In genomic region chr13:46413588-46413987, GRCm38 (mm10) we compare ENCODE assay signal across 16 mouse cellular contexts. TPM values are rescaled to one million over a fixed set of nuclear protein-coding genes. Genes with fewer than 3 reads are reported as not detected.
A peak's percentile ranks its signal among the peaks of the same experiment; 100 is the strongest.
DNase-seq lines count a peak whose midpoint lies in the region; ATAC-seq and TF ChIP-seq lines count a peak whose summit lies in the region.
"Had no signal": no experiment of that assay in that cellular context is flagged by ENCODE, and none has a peak within 500 bp of the region (broad histone marks: within the 10 kb centered on the region; RNA-seq: fewer than 3 reads in every experiment).

No protein-coding gene starts in this region.

- H3K9ac ChIP-seq in heart, embryonic 12.5 days = peak overlapping the region; percentile 72; the same call in 1 of the 2 replicates
- no peak overlapping the region for H3K9ac ChIP-seq in forebrain, postnatal 0 days
- H3K9ac ChIP-seq: hindbrain, embryonic 15.5 days; limb, embryonic 15.5 days; lung, embryonic 14.5 days; neural tube, embryonic 13.5 days had no signal

- no peak overlapping the region for H3K27ac ChIP-seq in cerebellum, adult 2 months (ENCODE audit: insufficient read depth, low read length)
- peak overlapping the region; percentile 94 for H3K27ac ChIP-seq in heart, embryonic 12.5 days (ENCODE audit: poor library complexity, severe bottlenecking)
- no peak overlapping the region for H3K27ac ChIP-seq in midbrain, embryonic 10.5 days (replicated peaks)
- H3K27ac ChIP-seq in forebrain, postnatal 0 days (ENCODE audit: low read depth, low read length) = no peak overlapping the region
- H3K27ac ChIP-seq: hindbrain, embryonic 15.5 days; limb, embryonic 15.5 days; neural tube, embryonic 13.5 days had no signal

- peak; percentile 63; the same call in 1 of the 2 replicates for ATAC-seq in heart, embryonic 12.5 days (ENCODE audit: insufficient number of reproducible peaks, low FRiP score)
- no peak for ATAC-seq in forebrain, postnatal 0 days
- ATAC-seq: midbrain, embryonic 16.5 days had no signal

- no peaks in the 10 kb centered on the region for H3K4me1 ChIP-seq in cerebellum, adult 2 months (ENCODE audit: control insufficient read depth, insufficient read depth, low read length)
- peaks cover 15% of the 10 kb centered on the region for H3K4me1 ChIP-seq in heart, embryonic 12.5 days (replicated peaks)
- peaks cover 6% of the 10 kb centered on the region for H3K4me1 ChIP-seq in midbrain, embryonic 10.5 days
- no peaks in the 10 kb centered on the region for H3K4me1 ChIP-seq in forebrain, postnatal 0 days (ENCODE audit: insufficient read depth)

- TF ChIP-seq POLR2A in cerebellum, adult 2 months (IDR thresholded peaks at IDR 0.05; ENCODE audit: borderline replicate concordance, insufficient read depth, low read length) = no peak

- TF ChIP-seq CTCF in cerebellum, adult 2 months (IDR thresholded peaks at IDR 0.05; ENCODE audit: borderline replicate concordance, insufficient read depth, low read depth, low read length) = no peak
- TF ChIP-seq CTCF in forebrain, postnatal 0 days (IDR thresholded peaks at IDR 0.05; ENCODE audit: low read depth) = no peak

- H3K4me2 ChIP-seq in heart, embryonic 12.5 days = peak overlapping the region; percentile 57
- H3K4me2 ChIP-seq in forebrain, postnatal 0 days (ENCODE audit: low read depth) = no peak overlapping the region
- H3K4me2 ChIP-seq: hindbrain, embryonic 15.5 days; limb, embryonic 15.5 days; lung, embryonic 14.5 days; neural tube, embryonic 13.5 days had no signal

- H3K9me3 ChIP-seq in heart, embryonic 12.5 days (replicated peaks) = no peaks in the 10 kb centered on the region
- H3K9me3 ChIP-seq in midbrain, embryonic 10.5 days (replicated peaks) = no peaks in the 10 kb centered on the region
- H3K9me3 ChIP-seq in forebrain, postnatal 0 days (ENCODE audit: low read length) = no peaks in the 10 kb centered on the region
- H3K9me3 ChIP-seq: hindbrain, embryonic 15.5 days; limb, embryonic 15.5 days; neural tube, embryonic 13.5 days had no signal

- WGBS in cerebellum, adult 2 months = 19% methylated on average over 10 of the region's 10 CpGs
- WGBS in heart, embryonic 12.5 days = 42% methylated on average over 10 of the region's 10 CpGs
- 80% methylated on average over 10 of the region's 10 CpGs for WGBS in midbrain, embryonic 10.5 days
- WGBS in forebrain, postnatal 0 days = 61% methylated on average over 10 of the region's 10 CpGs

- DNase-seq in cerebellum, adult 2 months = peak; percentile 14 to 25
- DNase-seq in cerebellum, adult 9-10 months = no peak
- peak; percentile 13 for DNase-seq in thymus, postnatal 14 days
- DNase-seq in thymus, postnatal 36 days = no peak
- DNase-seq in skeletal muscle tissue, adult 2 months (ENCODE audit: low read depth, low spot score) = peak; percentile 93
- DNase-seq in midbrain, embryonic 10.5 days (ENCODE audit: low spot score) = no peak
- DNase-seq in forebrain, postnatal 0 days = no peak
- DNase-seq: cerebellum, adult 8-10 months; kidney, adult 18-20 months; lung, embryonic 14.5 days had no signal

- H3K36me3 ChIP-seq in heart, embryonic 12.5 days = no peaks in the 10 kb centered on the region
- H3K36me3 ChIP-seq in midbrain, embryonic 10.5 days = no peaks in the 10 kb centered on the region
- H3K36me3 ChIP-seq in forebrain, postnatal 0 days (ENCODE audit: insufficient read depth) = no peaks in the 10 kb centered on the region
- H3K36me3 ChIP-seq: hindbrain, embryonic 15.5 days; limb, embryonic 15.5 days; neural tube, embryonic 13.5 days had no signal

- H3K4me3 ChIP-seq in cerebellum, adult 2 months (replicated peaks; ENCODE audit: insufficient read depth, low read depth, low read length) = no peak overlapping the region
- H3K4me3 ChIP-seq in heart, embryonic 12.5 days = peak overlapping the region; percentile 12
- no peak overlapping the region for H3K4me3 ChIP-seq in midbrain, embryonic 10.5 days
- H3K4me3 ChIP-seq in forebrain, postnatal 0 days (ENCODE audit: low read depth, low read length) = no peak overlapping the region
- H3K4me3 ChIP-seq: hindbrain, embryonic 15.5 days; limb, embryonic 15.5 days; neural tube, embryonic 13.5 days had no signal

- no peaks in the 10 kb centered on the region for H3K27me3 ChIP-seq in cerebellum, adult 2 months (ENCODE audit: control insufficient read depth, insufficient read depth, low read length)
- no peaks in the 10 kb centered on the region for H3K27me3 ChIP-seq in heart, embryonic 12.5 days (replicated peaks)
- H3K27me3 ChIP-seq in midbrain, embryonic 10.5 days (ENCODE audit: low read depth, poor library complexity, severe bottlenecking) = peaks cover 13% of the 10 kb centered on the region; the same call in 1 of the 2 replicates
- H3K27me3 ChIP-seq in forebrain, postnatal 0 days (ENCODE audit: insufficient read depth, low read length) = no peaks in the 10 kb centered on the region
- H3K27me3 ChIP-seq: hindbrain, embryonic 15.5 days had no signal

RNA-seq across cellular contexts. Expression of gene Rbm24, which starts 4.6 kb away (rescaled TPM):
- polyA plus RNA-seq in cerebellum, adult 2 months (2012; rRNA removed) = 5.0 and 5.2 TPM in 2 replicates
- polyA plus RNA-seq in heart, embryonic 12.5 days (2016; fragmentation: Nextera tagmentation; extraction: Ambion mirVana) = 73.3 and 73.4 TPM in 2 replicates
- polyA plus RNA-seq in midbrain, embryonic 10.5 days (2016; fragmentation: Nextera tagmentation; extraction: Ambion mirVana) = 1.9 and 2.1 TPM in 2 replicates
- 29.8 and 32.6 TPM in 2 replicates for total RNA-seq in forebrain, postnatal 0 days (2014; rRNA removed)
- 5.6 and 5.7 TPM in 2 replicates for polyA plus RNA-seq in forebrain, postnatal 0 days (2015; fragmentation: Nextera tagmentation; extraction: Ambion mirVana)
- total RNA-seq: megakaryocyte progenitor cell, adult 5-6 weeks had no signal

Comparison
In these comparisons a context has a peak if more than half of its experiments do, and no peak if none do; other contexts are left out.
1. DNase-seq: peak in cerebellum, adult 2 months (2 of 2), thymus, postnatal 14 days (single experiment) and skeletal muscle tissue, adult 2 months (single experiment); none in cerebellum, adult 9-10 months (single experiment), thymus, postnatal 36 days (0 of 2), midbrain, embryonic 10.5 days (single experiment) and forebrain, postnatal 0 days (single experiment).
2. RNA of gene Rbm24, which starts 4.6 kb away (polyA plus RNA-seq): 73.3 to 73.4 TPM in heart, embryonic 12.5 days; 5.6 to 5.7 TPM in forebrain, postnatal 0 days, 5.0 to 5.2 TPM in cerebellum, adult 2 months and 1.9 to 2.1 TPM in midbrain, embryonic 10.5 days; every median in the first group is over 10 times any median in the second.